Mouse (Mus musculus): ENCODE data around the gene Mgat5. TPM values are rescaled to one million over a fixed set of nuclear protein-coding genes. Genes with fewer than 3 reads are reported as not detected.

Gene Mgat5
- polyA plus RNA-seq, 1 experiment: 3.6 TPM

DNA sequence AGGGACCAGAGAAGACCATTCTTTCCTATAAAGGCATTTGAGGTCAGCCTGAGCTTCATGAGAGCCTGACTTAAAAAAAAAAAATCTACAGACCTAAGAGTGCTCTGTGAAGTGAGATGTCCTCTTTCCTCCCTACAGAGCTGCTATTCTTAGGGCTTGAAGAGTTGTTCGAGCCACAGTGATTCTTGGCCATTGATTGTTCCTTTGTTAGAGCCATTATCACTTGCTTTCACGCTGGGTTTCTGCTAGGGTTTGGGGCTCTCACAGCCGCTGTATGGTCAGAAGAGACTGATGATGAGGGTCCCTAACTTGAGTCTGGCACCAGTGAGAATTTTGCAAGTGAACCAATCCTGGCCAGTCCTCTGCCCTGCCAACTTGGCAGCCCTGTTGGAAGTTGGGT is 199.8 kb downstream of the Mgat5 start:
- no peaks in the 10 kb centered on the region for H3K79me3 ChIP-seq (ENCODE audit: low read depth)
- no peak overlapping the region for H3K4me3 ChIP-seq (ENCODE audit: insufficient read depth, poor library complexity, severe bottlenecking)
- no peaks in the 10 kb centered on the region for H3K36me3 ChIP-seq (ENCODE audit: control insufficient read depth, insufficient read depth)
- no peak for TF ChIP-seq CTCF (IDR thresholded peaks at IDR 0.05; ENCODE audit: control insufficient read depth, insufficient read depth, insufficient read length)
- TF ChIP-seq MAX (IDR thresholded peaks at IDR 0.05): no peak
- no peak for TF ChIP-seq FOSL1 (IDR thresholded peaks at IDR 0.05; ENCODE audit: insufficient read depth, low read length, poor library complexity, severe bottlenecking)
- no peak for TF ChIP-seq MYOG (IDR thresholded peaks at IDR 0.05; ENCODE audit: control insufficient read depth, extremely low read depth, insufficient read length)
- no peak for TF ChIP-seq CEBPB (IDR thresholded peaks at IDR 0.05; ENCODE audit: low read depth)
- TF ChIP-seq USF1 (IDR thresholded peaks at IDR 0.05; ENCODE audit: low read depth): no peak
- no peak for TF ChIP-seq MYOD1 (IDR thresholded peaks at IDR 0.05; ENCODE audit: control insufficient read depth, insufficient read length, low read depth)
- H3ac ChIP-seq (ENCODE audit: control insufficient read depth, insufficient read length, low read depth): no peak overlapping the region
- H3K79me2 ChIP-seq (ENCODE audit: control insufficient read depth, insufficient read depth): no peaks in the 10 kb centered on the region
- no peaks in the 10 kb centered on the region for H3K27me3 ChIP-seq (ENCODE audit: control insufficient read depth, insufficient read depth, insufficient read length)

DNA sequence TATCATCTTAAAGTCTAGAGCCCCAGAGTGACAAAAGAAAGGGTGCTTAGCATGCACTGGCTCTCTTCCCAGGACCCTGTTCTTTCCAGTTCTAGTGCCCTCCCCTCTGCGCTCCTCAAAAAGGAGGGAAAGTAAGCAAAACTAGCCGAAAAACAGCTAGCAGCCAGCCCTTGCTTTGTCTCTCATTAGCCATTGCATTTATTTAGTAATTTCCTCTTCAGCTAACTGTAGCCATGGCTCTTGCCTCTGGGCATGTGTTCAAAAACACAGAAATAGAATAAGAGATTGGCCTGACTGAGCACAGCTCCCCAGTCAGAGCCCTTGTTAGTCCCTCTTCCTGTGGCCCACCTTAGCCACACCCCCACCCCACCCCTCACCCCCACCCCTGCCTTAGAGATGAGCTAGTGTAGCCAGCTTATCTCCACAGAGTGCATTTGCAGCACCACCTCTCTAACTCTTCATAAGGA is 204.2 kb downstream of the Mgat5 start:
- Histone ChIP-seq H3K27me3 (ENCODE audit: control insufficient read depth, insufficient read depth, insufficient read length) (no peaks in the 10 kb centered on the region), H3ac (ENCODE audit: control insufficient read depth, insufficient read length, low read depth) (no peak overlapping the region), H3K36me3 (ENCODE audit: control insufficient read depth, insufficient read depth) (no peaks in the 10 kb centered on the region), H3K4me3 (ENCODE audit: insufficient read depth, poor library complexity, severe bottlenecking) (no peak overlapping the region), H3K79me3 (ENCODE audit: low read depth) (no peaks in the 10 kb centered on the region), H3K79me2 (ENCODE audit: control insufficient read depth, insufficient read depth) (no peaks in the 10 kb centered on the region)
- no peak for TF ChIP-seq USF1 (IDR thresholded peaks at IDR 0.05; ENCODE audit: low read depth)
- TF ChIP-seq FOSL1 (IDR thresholded peaks at IDR 0.05; ENCODE audit: insufficient read depth, low read length, poor library complexity, severe bottlenecking): no peak
- no peak for TF ChIP-seq MAX (IDR thresholded peaks at IDR 0.05)
- TF ChIP-seq CTCF (IDR thresholded peaks at IDR 0.05; ENCODE audit: control insufficient read depth, insufficient read depth, insufficient read length): no peak
- no peak for TF ChIP-seq MYOD1 (IDR thresholded peaks at IDR 0.05; ENCODE audit: control insufficient read depth, insufficient read length, low read depth)
- TF ChIP-seq CEBPB (IDR thresholded peaks at IDR 0.05; ENCODE audit: low read depth): no peak
- no peak for TF ChIP-seq MYOG (IDR thresholded peaks at IDR 0.05; ENCODE audit: control insufficient read depth, extremely low read depth, insufficient read length)

DNA sequence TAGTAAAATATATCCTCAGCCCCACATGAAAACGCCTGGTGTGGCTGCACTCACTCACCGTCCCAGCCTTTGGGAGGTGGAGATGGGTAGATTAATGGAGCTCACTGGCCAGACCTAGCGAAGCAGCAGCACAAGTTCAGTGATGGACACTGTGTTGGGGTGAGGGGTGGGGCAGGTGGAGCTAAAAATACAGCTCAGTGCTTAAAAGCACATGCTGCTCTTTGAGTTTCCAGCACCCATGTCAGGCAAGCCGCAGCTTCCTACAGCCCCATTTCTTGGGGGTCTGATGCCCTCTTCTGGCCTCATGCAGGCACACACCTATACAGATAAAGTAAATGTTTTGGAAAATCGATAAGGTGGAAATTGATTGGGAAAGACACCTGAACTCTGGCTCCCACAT is 204.7 kb downstream of the Mgat5 start:
- Histone ChIP-seq H3K79me3 (ENCODE audit: low read depth) (no peaks in the 10 kb centered on the region), H3K79me2 (ENCODE audit: control insufficient read depth, insufficient read depth) (no peaks in the 10 kb centered on the region), H3K27me3 (ENCODE audit: control insufficient read depth, insufficient read depth, insufficient read length) (no peaks in the 10 kb centered on the region), H3K4me3 (ENCODE audit: insufficient read depth, poor library complexity, severe bottlenecking) (no peak overlapping the region), H3ac (ENCODE audit: control insufficient read depth, insufficient read length, low read depth) (no peak overlapping the region), H3K36me3 (ENCODE audit: control insufficient read depth, insufficient read depth) (no peaks in the 10 kb centered on the region)
- TF ChIP-seq MYOD1 (IDR thresholded peaks at IDR 0.05; ENCODE audit: control insufficient read depth, insufficient read length, low read depth) (no peak), USF1 (IDR thresholded peaks at IDR 0.05; ENCODE audit: low read depth) (no peak), CEBPB (IDR thresholded peaks at IDR 0.05; ENCODE audit: low read depth) (no peak), CTCF (IDR thresholded peaks at IDR 0.05; ENCODE audit: control insufficient read depth, insufficient read depth, insufficient read length) (no peak), MAX (IDR thresholded peaks at IDR 0.05) (no peak), FOSL1 (IDR thresholded peaks at IDR 0.05; ENCODE audit: insufficient read depth, low read length, poor library complexity, severe bottlenecking) (no peak), MYOG (IDR thresholded peaks at IDR 0.05; ENCODE audit: control insufficient read depth, extremely low read depth, insufficient read length) (no peak)

DNA sequence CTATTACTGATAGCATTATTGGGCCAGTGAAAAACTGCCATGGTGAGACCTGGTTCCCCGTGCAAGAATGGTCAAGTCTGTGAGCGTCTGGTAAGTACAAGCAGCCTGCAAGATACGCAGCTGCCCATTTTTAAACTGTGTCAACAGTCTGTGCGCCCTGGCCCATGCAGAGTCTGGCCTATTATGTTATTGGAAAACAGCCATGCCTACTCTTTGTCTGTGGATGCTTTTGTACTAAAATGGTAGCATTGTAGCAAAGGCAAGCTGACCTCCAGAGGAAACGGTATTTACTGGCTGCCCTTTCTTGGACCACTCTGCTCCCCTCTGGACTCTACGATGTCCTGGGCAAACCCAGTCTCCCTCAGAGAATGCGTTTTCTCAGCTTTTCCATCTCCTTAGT is 209.7 kb downstream of the Mgat5 start:
- Histone ChIP-seq H3K27me3 (ENCODE audit: control insufficient read depth, insufficient read depth, insufficient read length) (no peaks in the 10 kb centered on the region), H3K79me2 (ENCODE audit: control insufficient read depth, insufficient read depth) (no peaks in the 10 kb centered on the region), H3K4me3 (ENCODE audit: insufficient read depth, poor library complexity, severe bottlenecking) (no peak overlapping the region), H3K79me3 (ENCODE audit: low read depth) (no peaks in the 10 kb centered on the region), H3ac (ENCODE audit: control insufficient read depth, insufficient read length, low read depth) (no peak overlapping the region), H3K36me3 (ENCODE audit: control insufficient read depth, insufficient read depth) (no peaks in the 10 kb centered on the region)
- TF ChIP-seq MYOD1 (IDR thresholded peaks at IDR 0.05; ENCODE audit: control insufficient read depth, insufficient read length, low read depth): no peak
- no peak for TF ChIP-seq MYOG (IDR thresholded peaks at IDR 0.05; ENCODE audit: control insufficient read depth, extremely low read depth, insufficient read length)
- no peak for TF ChIP-seq CEBPB (IDR thresholded peaks at IDR 0.05; ENCODE audit: low read depth)

DNA sequence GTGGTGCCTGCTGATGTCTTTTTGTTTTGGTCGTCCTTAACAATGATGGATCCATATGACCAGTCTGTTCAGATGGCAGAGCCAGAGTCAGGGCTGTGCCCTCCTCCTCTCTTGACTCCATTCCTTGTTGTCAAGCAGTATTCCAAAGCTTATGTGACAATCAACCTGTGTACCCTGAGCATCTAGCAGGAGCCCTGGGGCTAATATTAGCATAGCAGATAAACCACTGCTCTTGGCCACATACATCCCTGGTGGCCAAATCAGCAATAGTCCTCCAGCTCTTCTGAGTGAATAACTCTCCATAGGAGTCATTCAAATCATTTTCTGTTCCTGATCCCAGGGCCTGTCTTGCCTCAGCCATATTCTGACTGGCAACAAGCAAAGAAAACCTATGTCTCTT is 211.1 kb downstream of the Mgat5 start:
- Histone ChIP-seq H3K79me2 (ENCODE audit: control insufficient read depth, insufficient read depth) (no peaks in the 10 kb centered on the region), H3K79me3 (ENCODE audit: low read depth) (no peaks in the 10 kb centered on the region), H3K4me3 (ENCODE audit: insufficient read depth, poor library complexity, severe bottlenecking) (no peak overlapping the region), H3ac (ENCODE audit: control insufficient read depth, insufficient read length, low read depth) (no peak overlapping the region), H3K36me3 (ENCODE audit: control insufficient read depth, insufficient read depth) (no peaks in the 10 kb centered on the region), H3K27me3 (ENCODE audit: control insufficient read depth, insufficient read depth, insufficient read length) (no peaks in the 10 kb centered on the region)
- no peak for TF ChIP-seq MYOG (IDR thresholded peaks at IDR 0.05; ENCODE audit: control insufficient read depth, extremely low read depth, insufficient read length)
- TF ChIP-seq USF1 (IDR thresholded peaks at IDR 0.05; ENCODE audit: low read depth): no peak
- no peak for TF ChIP-seq CTCF (IDR thresholded peaks at IDR 0.05; ENCODE audit: control insufficient read depth, insufficient read depth, insufficient read length)
- no peak for TF ChIP-seq MAX (IDR thresholded peaks at IDR 0.05)
- no peak for TF ChIP-seq MYOD1 (IDR thresholded peaks at IDR 0.05; ENCODE audit: control insufficient read depth, insufficient read length, low read depth)
- no peak for TF ChIP-seq FOSL1 (IDR thresholded peaks at IDR 0.05; ENCODE audit: insufficient read depth, low read length, poor library complexity, severe bottlenecking)
- TF ChIP-seq CEBPB (IDR thresholded peaks at IDR 0.05; ENCODE audit: low read depth): no peak

DNA sequence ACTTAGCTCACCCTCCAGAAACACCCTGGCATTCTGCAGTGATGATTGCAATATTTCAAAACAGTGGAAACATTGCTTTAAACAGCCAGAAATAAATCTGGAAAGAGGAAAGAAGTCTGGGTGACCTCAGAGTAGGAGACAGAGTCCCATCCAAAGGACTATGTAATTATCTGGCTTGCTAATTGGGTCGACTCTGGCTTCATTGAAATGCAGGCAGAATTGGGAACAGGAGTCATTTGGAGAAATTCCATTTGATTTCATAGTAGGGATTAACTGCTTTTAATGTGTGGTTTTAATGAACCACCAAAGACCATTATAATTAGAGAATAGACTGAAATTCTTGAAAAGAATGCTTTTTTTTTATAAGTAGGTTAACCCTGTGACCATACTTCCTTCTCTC is 212.2 kb downstream of the Mgat5 start:
- Histone ChIP-seq H3K27me3 (ENCODE audit: control insufficient read depth, insufficient read depth, insufficient read length) (no peaks in the 10 kb centered on the region), H3K4me3 (ENCODE audit: insufficient read depth, poor library complexity, severe bottlenecking) (no peak overlapping the region), H3K79me3 (ENCODE audit: low read depth) (no peaks in the 10 kb centered on the region), H3K79me2 (ENCODE audit: control insufficient read depth, insufficient read depth) (no peaks in the 10 kb centered on the region), H3K36me3 (ENCODE audit: control insufficient read depth, insufficient read depth) (no peaks in the 10 kb centered on the region), H3ac (ENCODE audit: control insufficient read depth, insufficient read length, low read depth) (no peak overlapping the region)
- TF ChIP-seq USF1 (IDR thresholded peaks at IDR 0.05; ENCODE audit: low read depth) (no peak), FOSL1 (IDR thresholded peaks at IDR 0.05; ENCODE audit: insufficient read depth, low read length, poor library complexity, severe bottlenecking) (no peak)
